Mouse (Mus musculus): Measurements from ENCODE around the gene Zdhhc5.
A peak's percentile ranks its signal among the peaks of the same experiment; 100 is the strongest.

The Zdhhc5 gene

DNA sequence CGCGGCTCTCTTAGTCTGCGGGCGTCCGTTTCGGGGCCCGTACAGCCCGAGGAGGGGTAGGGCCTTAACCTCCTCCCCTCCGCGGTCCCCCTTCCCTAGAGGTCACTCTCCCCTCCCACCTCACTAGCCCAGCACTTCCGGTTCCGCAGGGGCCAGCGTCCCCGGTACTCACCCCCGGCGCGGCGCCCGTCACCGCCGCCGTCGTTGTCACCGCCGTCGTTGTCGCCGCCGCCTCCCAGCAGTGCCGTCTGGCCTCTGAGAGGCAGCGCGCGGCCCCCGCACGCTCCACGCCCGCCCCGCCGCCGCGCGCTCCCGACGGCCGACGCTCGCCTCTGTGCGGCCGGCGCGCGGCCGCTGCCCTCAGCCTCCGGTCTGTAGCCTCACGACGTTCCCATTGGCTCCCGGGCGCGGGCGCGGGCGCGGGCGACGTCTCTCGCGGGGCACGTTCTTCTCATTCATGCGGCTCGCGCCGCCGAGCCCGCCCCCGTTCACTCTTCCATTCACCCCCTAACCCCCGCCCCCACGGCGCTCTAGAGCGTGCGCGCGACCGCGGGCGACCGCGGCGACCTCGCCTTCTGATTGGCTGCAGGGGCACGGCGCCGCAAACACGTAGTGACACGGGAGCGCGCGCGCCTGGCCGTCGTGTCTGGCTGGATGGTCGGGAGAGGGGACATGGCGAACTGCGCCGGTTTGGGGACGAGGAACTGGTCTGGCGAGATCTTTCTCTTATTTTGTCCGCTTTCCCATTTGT, at the start of gene Zdhhc5:
TSS of gene Zdhhc5 (minus strand) at position 370 of the 751 bp plus-strand sequence.
- DNase-seq (ENCODE audit: low read depth, low spot score) = peak; percentile 99

DNA sequence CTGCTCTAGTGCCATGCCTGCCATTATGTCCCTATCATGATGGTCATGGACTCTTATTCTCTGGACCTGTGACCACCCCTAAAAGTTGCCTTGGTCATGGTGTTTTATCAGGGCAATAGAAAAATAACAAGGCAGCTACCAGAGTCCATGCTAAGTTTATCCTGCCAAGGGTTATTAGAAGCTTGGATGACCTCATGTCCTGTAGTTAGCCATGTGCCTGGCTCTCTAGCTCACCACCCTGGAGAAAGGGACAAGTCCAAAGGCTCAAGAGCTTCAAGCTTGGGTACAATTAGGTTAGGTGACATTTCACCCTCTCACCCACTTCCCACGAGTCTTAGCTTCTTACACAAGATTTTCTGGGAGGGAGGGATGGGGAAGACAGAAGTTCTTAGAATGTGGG, 47.8 kb upstream of the Zdhhc5 start:
- DNase-seq (ENCODE audit: low read depth, low spot score) = no peak

- no peak for DNase-seq (ENCODE audit: low read depth, low spot score)
Observed at GRCm38 (mm10) chr2:84762295-84762694, 47.3 kb upstream of the Zdhhc5 start.

GRCm38 (mm10) chr2:84761840-84762239, 46.9 kb upstream of the Zdhhc5 start:
- DNase-seq (ENCODE audit: low read depth, low spot score) = no peak

GRCm38 (mm10) chr2:84761309-84761708, 46.3 kb upstream of the Zdhhc5 start:
- no peak for DNase-seq (ENCODE audit: low read depth, low spot score)

DNA sequence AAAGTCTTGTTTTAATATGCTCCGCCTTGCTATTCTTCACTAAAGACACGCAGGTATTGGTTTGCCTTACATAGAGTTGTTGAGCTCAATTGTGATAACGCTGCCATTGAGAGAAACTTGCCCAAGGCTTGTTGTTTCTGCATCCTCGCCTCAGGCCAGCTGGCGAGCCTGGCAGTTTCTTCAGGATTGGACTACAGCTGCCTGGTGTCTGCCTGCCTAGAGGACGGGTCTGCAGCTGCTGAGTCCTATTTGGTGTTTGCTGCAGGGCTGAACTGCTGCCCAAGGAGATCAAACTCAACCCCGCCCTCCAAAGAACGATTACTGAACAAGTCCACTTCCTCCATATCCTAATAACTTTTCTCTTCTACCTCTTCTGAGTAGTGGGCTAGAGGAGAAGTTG, 45.8 kb upstream of the Zdhhc5 start:
- no peak for DNase-seq (ENCODE audit: low read depth, low spot score)

DNA sequence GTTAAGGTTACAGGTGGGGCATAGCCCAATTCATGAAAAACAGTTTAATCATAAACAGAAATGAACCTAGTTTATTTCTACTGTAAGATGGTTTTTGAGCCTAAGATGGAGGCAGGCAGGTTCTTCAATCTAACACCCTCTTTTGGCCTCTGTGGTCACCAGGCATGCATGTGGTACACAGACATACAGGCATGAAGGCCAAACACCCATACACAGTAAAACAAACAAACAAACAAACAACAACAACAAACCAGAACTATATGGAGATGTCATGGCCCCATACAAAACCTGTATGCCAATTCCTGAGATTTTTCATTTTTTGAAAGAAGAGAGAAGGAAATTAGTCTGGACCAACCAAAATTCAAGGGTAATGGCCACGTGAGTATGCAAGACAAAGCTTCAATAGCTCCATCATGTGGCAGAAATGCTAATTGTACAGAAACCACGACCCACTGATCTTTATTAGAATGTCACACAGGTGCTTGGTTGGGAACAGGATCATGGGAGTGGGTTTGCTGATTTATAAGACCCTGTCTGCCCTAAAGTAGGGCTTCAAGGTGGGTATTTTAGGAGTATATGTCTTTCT, 43.7 kb upstream of the Zdhhc5 start:
- no peak for DNase-seq (ENCODE audit: low read depth, low spot score)

- no peak for DNase-seq (ENCODE audit: low read depth, low spot score)
Observed at GRCm38 (mm10) chr2:84757026-84757682, 42.2 kb upstream of the Zdhhc5 start.

DNA sequence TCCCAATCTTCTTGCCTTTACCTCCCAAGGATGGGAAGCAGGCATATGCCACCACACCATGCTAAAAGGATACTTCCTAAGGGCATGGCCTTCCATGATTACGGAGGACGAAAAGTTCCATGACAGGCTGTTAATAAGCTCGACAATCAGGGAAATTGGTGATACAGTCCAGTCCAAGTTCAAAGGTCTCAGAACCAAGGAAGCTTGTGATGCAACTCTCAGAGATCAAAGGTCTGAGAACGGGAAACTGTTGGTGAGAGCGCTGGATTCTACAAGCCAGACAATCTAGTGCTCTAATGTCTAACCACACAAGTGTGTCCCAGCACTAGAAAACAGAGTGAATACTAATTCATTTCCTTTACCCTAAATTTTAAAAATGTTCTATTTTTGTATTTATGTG, 41.3 kb upstream of the Zdhhc5 start:
- no peak for DNase-seq (ENCODE audit: low read depth, low spot score)

DNA sequence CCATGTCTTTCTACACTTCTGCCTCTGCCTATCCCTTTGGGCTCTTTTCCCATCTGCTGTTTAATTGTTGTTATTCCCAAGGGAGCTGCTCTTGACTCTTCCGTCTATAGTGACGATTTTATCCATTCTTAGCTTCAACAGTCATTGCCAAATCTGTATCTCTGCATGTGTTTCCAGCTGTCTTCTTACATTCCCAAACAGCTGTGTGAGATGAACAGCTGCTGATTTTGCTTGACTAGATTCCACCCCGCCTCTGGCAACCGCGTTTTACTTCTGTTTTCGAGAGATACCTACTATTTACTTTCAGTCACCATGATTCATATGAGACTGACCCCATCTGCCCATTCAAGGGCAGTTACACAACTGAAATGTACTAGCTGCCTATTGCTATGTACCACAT, 35.1 kb upstream of the Zdhhc5 start:
- DNase-seq (ENCODE audit: low read depth, low spot score) = no peak

DNA sequence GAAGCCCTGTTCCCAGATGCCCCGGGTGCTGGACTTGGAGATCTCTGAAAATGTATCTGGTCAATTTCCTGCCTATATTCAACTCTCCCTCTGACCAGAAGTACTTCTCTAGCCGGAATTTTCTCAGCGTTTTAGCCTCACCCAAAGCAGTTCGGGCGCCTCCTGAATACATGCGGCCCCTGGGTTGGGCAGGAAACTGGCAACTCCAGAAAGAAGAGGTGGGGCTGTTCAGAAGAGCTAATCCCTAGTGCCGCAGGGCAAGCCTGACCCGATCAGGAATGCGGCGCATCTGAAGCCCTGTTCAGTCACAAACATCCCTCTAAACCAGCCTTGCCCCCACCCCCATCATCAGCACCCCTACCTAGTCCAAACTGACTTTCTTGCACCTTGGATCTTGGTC, 29.1 kb upstream of the Zdhhc5 start:
- no peak for DNase-seq (ENCODE audit: low read depth, low spot score)

- DNase-seq (ENCODE audit: low read depth, low spot score) = peak; percentile 58
Observed at GRCm38 (mm10) chr2:84743561-84743960, 28.6 kb upstream of the Zdhhc5 start, which contains the start of gene Gm19426. Gene Gm19426 (minus strand): TSS chr2:84743655.

DNA sequence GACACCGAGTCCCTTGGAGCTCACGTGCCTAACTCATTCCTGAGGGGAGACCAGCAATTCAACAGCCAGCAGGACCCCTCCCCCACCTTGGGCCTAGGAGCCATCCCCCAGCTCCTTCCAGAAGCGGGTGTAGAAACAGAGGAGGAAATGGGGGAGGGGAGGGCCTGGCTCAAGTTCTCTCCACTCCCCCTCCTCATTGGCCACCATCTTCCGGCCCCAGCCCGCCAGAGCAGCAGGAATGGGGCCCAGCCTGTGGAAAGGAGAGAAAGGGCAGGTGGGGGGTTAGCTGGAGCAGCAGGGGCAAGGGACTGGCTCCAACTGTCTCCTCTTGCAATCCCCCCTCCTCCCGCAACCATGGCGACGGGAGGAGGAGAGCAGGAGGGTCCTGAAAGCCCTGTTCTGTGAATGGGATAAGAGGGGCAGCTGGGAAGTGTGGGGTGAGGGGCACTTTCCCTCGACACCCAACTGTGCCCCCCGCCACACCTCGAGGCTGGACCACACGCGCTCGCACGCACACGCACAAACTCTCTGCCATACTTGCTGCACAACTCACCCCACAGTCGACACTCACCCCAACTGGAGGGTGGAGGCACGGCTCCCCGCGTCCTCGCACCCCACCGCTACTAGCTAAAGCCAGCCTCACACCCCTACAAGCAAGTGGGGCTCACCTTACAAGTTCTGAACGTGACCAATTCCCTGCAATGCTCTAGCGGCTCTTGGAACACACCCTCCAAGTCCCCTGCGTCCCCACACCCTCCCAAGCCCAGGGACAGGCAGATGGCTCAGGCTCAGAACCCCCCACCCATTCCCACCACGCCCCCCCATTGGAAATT, 27.7 kb upstream of the Zdhhc5 start:
- no peak for DNase-seq (ENCODE audit: low read depth, low spot score)

GRCm38 (mm10) chr2:84741841-84742450, 27.0 kb upstream of the Zdhhc5 start:
- DNase-seq (ENCODE audit: low read depth, low spot score) = no peak

DNA sequence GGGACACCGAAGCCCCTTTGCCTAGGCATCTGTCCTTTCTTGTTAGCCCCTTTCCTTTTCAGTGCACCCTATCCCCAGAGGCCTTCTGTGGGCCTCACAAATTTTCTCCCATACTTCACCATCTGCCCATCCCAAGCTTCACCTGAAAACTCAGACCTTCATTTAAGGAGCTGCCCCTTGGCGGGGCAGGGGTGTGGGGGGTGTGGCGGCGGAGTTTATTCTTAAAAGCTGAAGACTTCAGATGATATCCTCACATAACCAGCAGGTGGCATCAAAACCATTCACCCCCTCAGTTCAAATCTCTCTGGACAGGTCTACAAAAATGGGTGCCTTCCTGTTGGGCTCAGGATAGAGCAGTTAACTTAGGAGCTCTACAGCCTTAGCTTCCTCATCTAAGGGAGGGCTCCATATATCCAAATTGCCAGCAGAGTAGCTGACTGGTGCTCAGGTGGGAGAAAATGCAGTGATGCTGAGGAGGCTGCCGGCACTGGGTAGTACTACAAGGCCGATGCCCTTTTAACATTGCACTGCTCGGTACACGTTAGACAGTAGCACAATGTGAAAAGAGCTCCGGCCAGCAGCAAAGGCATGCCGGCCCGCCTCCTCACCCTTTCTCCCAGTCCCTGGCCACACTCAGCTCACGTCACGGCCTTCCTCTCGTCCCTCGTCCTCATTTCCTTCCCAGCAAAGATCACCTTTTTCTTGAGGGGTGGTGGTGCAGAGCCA, 25.8 kb upstream of the Zdhhc5 start:
- no peak for DNase-seq (ENCODE audit: low read depth, low spot score)

- DNase-seq (ENCODE audit: low read depth, low spot score) = no peak
Observed at GRCm38 (mm10) chr2:84738271-84738911, 23.4 kb upstream of the Zdhhc5 start.

- DNase-seq (ENCODE audit: low read depth, low spot score) = no peak
Observed at GRCm38 (mm10) chr2:84737451-84737925, 22.5 kb upstream of the Zdhhc5 start.

DNA sequence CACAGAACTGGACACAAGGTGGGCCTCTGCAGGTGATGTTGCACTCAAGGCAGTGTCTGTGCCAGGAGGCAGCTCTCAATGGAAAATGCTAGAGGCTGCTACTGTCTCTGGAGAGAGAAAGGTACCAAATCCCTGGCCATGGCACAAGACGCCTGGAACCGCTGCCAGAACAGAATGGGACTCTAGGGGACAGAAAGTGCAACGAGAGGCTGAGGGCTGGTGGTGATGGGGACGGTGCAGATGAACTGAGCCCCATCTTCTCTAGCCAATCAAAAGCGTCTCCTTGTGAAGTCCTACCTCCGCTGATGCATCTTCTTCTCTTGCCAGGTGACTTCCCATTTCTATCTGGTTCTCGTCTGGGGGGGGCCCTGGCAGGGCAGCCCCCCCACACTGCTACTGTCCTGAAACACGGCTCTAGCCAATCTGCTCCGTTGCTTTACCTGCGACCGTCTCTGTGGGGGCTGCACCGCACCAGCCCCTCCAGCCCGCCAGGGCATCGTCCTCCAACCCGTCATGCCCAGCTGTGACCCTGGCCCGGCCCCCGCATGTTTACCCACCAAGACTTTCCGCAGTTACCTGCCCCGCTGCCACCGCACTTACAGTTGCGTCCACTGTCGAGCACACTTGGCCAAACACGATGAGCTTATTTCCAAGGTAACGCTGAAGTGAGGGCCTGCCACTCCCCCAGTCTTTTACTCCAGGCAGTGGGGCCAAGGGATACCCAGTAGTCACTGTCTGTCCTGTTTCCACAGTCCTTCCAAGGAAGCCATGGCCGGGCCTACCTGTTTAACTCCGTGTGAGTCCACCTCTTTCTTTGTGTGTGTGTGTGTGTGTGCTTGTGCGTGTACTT, 21.6 kb upstream of the Zdhhc5 start:
- DNase-seq (ENCODE audit: low read depth, low spot score) = no peak

DNA sequence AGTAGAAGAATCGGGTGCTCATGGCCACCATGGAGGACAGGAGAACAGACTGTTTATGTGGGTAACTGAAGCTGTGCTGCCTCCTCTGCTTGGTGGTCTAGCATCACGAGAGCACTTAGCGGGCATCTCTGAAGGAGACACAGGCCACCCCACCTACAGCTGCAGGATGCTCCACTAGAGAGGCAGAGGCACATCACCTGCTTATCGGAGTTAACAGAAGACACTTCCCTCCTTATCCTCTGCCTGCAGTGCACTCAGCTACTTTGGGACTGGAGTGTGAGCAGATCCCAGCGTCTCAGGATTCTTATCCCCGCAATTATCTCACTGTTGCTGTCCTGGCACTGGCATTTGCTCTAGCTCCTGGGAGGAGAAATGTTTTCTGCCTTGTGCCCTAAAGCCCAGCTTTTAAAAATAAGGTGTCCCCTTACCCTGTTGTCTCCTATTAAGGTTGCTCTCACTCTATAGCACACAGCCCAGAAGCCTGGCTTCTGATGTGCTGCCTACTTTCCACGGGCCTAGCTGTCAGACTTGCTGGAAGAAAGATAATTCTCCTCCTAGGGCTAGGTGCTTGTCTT, 20.5 kb upstream of the Zdhhc5 start:
- DNase-seq (ENCODE audit: low read depth, low spot score) = no peak

Data from retina, postnatal 7 days (tissue).